Mouse (Mus musculus): ENCODE measurements at regions not wholly inside any gene's neighbourhood (a gene's known extent, or its start where the extent isn't known, plus 50 kb on each side); places are given as distances from the start of the nearest gene placed in this dataset.
"Not testable (repeated sequence)": the region's sequence is repeated elsewhere in the genome, so short reads cannot be mapped to it uniquely, and the experiment has no call there.

DNA sequence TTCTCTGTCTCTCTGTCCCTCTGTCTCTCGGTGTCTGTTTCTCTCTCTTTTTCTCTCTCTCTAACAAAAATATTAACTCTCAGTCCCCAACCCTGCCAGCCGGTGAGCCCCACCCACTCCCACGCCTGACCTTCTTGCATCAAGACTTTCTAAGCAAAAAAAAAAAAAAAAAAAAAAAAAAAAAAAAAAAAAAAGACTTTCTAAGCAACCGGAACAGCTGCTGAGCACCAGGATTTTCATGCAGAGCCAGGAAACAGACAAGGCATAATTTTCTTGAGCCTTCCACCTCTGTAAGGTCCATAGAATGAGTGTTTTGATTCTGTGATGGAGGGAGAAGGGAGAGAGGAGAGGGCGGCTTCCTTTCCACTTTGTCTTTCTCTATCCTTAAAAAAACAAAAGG is 128.0 kb downstream of the Gm5426 start:
- H3K9ac ChIP-seq (replicated peaks; ENCODE audit: low read length), result no peak overlapping the region
- ATAC-seq (ENCODE audit: low FRiP score, low TSS enrichment), result peak; percentile 39; the same call in 1 of the 2 replicates
- no peak overlapping the region for H3K4me3 ChIP-seq (ENCODE audit: low read length)
- peaks cover 29% of the 10 kb centered on the region for H3K4me1 ChIP-seq (ENCODE audit: insufficient read depth, low read length)
- no peaks in the 10 kb centered on the region for H3K27me3 ChIP-seq (ENCODE audit: insufficient read depth, low read length)
- 10% methylated on average over 5 of the region's 5 CpGs for whole genome bisulfite sequencing
- H3K36me3 ChIP-seq (ENCODE audit: insufficient read depth, low read length), result no peaks in the 10 kb centered on the region
- peak overlapping the region; percentile 27; the same call in 1 of the 2 replicates for H3K27ac ChIP-seq (ENCODE audit: low read length)
- H3K9me3 ChIP-seq (ENCODE audit: low read length), result no peaks in the 10 kb centered on the region
- no peak overlapping the region for H3K4me2 ChIP-seq (replicated peaks; ENCODE audit: low read depth, low read length)

GRCm38 (mm10) chr10:96264866-96265265 is 128.5 kb downstream of the Gm5426 start:
- H3K4me2 ChIP-seq (replicated peaks; ENCODE audit: low read depth, low read length), result no peak overlapping the region
- ATAC-seq (ENCODE audit: low FRiP score, low TSS enrichment), result peak; percentile 76; the same call in 1 of the 2 replicates
- no peak overlapping the region for H3K4me3 ChIP-seq (ENCODE audit: low read length)

GRCm38 (mm10) chr10:96266100-96266735 is 129.8 kb downstream of the Gm5426 start:
- Histone ChIP-seq H3K36me3 (ENCODE audit: insufficient read depth, low read length) (no peaks in the 10 kb centered on the region), H3K27ac (ENCODE audit: low read length) (no peak overlapping the region), H3K27me3 (ENCODE audit: insufficient read depth, low read length) (no peaks in the 10 kb centered on the region), H3K4me2 (replicated peaks; ENCODE audit: low read depth, low read length) (no peak overlapping the region), H3K4me3 (ENCODE audit: low read length) (no peak overlapping the region), H3K9ac (replicated peaks; ENCODE audit: low read length) (no peak overlapping the region), H3K4me1 (ENCODE audit: insufficient read depth, low read length) (peaks cover 29% of the 10 kb centered on the region), H3K9me3 (ENCODE audit: low read length) (no peaks in the 10 kb centered on the region)
- ATAC-seq (ENCODE audit: low FRiP score, low TSS enrichment), result no peak
- WGBS, result 74% methylated on average over 9 of the region's 9 CpGs

More at GRCm38 (mm10) chr10:96264866-96265265, 128.5 kb downstream of the Gm5426 start:
- peak overlapping the region; percentile 27 for H3K27ac ChIP-seq (ENCODE audit: low read length)
- 55% methylated on average over 4 of the region's 4 CpGs for WGBS
- no peak overlapping the region for H3K9ac ChIP-seq (replicated peaks; ENCODE audit: low read length)
- no peaks in the 10 kb centered on the region for H3K9me3 ChIP-seq (ENCODE audit: low read length)
- no peaks in the 10 kb centered on the region for H3K27me3 ChIP-seq (ENCODE audit: insufficient read depth, low read length)
- peaks cover 29% of the 10 kb centered on the region for H3K4me1 ChIP-seq (ENCODE audit: insufficient read depth, low read length)
- no peaks in the 10 kb centered on the region for H3K36me3 ChIP-seq (ENCODE audit: insufficient read depth, low read length)

DNA sequence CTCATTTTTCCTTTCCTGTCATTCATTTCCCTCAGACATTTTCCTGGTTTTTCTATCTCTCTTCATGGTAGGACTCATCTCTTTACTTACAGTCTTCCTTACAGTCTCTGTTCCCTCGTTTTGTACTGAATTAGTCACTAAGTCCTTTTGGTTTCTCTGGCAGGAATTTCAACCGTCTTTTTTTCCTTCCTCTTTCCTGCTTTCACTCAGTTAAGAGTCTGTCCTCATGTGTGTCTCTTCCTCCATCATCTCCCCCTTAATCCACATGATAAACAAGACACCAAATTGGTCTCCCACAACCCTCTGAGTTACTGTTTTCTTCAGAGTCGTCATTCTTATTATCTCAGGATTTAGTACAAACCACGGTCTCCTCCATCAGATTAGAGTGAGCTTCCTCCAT is 131.2 kb downstream of the Gm5426 start:
- no peak overlapping the region for H3K9ac ChIP-seq (replicated peaks; ENCODE audit: low read length)
- no peak overlapping the region for H3K27ac ChIP-seq (ENCODE audit: low read length)
- H3K36me3 ChIP-seq (ENCODE audit: insufficient read depth, low read length), result no peaks in the 10 kb centered on the region
- H3K4me1 ChIP-seq (ENCODE audit: insufficient read depth, low read length), result peaks cover 27% of the 10 kb centered on the region
- 85% methylated on average over 4 of the region's 4 CpGs for WGBS
- H3K4me3 ChIP-seq (ENCODE audit: low read length), result no peak overlapping the region
- ATAC-seq (ENCODE audit: low FRiP score, low TSS enrichment), result no peak
- no peaks in the 10 kb centered on the region for H3K9me3 ChIP-seq (ENCODE audit: low read length)
- H3K27me3 ChIP-seq (ENCODE audit: insufficient read depth, low read length), result no peaks in the 10 kb centered on the region
- H3K4me2 ChIP-seq (replicated peaks; ENCODE audit: low read depth, low read length), result no peak overlapping the region

GRCm38 (mm10) chr10:96273607-96274365 is 137.4 kb downstream of the Gm5426 start:
- Histone ChIP-seq H3K9me3 (ENCODE audit: low read length) (no peaks in the 10 kb centered on the region), H3K27me3 (ENCODE audit: insufficient read depth, low read length) (no peaks in the 10 kb centered on the region), H3K4me2 (replicated peaks; ENCODE audit: low read depth, low read length) (no peak overlapping the region), H3K4me3 (ENCODE audit: low read length) (no peak overlapping the region), H3K4me1 (ENCODE audit: insufficient read depth, low read length) (no peaks in the 10 kb centered on the region), H3K36me3 (ENCODE audit: insufficient read depth, low read length) (no peaks in the 10 kb centered on the region), H3K9ac (replicated peaks; ENCODE audit: low read length) (no peak overlapping the region), H3K27ac (ENCODE audit: low read length) (no peak overlapping the region)
- WGBS, result 78% methylated on average over 7 of the region's 7 CpGs
- no peak for ATAC-seq (ENCODE audit: low FRiP score, low TSS enrichment)

GRCm38 (mm10) chr10:96280149-96280548 is 143.7 kb downstream of the Gm5426 start:
- H3K9ac ChIP-seq (replicated peaks; ENCODE audit: low read length), result no peak overlapping the region
- no peak overlapping the region for H3K27ac ChIP-seq (ENCODE audit: low read length)
- H3K4me1 ChIP-seq (ENCODE audit: insufficient read depth, low read length), result no peaks in the 10 kb centered on the region
- H3K36me3 ChIP-seq (ENCODE audit: insufficient read depth, low read length), result no peaks in the 10 kb centered on the region
- H3K27me3 ChIP-seq (ENCODE audit: insufficient read depth, low read length), result no peaks in the 10 kb centered on the region
- no peak overlapping the region for H3K4me2 ChIP-seq (replicated peaks; ENCODE audit: low read depth, low read length)
- H3K4me3 ChIP-seq (ENCODE audit: low read length), result no peak overlapping the region
- no peak for ATAC-seq (ENCODE audit: low FRiP score, low TSS enrichment)
- H3K9me3 ChIP-seq (ENCODE audit: low read length), result no peaks in the 10 kb centered on the region
- WGBS, result 90% methylated on average over 6 of the region's 6 CpGs

DNA sequence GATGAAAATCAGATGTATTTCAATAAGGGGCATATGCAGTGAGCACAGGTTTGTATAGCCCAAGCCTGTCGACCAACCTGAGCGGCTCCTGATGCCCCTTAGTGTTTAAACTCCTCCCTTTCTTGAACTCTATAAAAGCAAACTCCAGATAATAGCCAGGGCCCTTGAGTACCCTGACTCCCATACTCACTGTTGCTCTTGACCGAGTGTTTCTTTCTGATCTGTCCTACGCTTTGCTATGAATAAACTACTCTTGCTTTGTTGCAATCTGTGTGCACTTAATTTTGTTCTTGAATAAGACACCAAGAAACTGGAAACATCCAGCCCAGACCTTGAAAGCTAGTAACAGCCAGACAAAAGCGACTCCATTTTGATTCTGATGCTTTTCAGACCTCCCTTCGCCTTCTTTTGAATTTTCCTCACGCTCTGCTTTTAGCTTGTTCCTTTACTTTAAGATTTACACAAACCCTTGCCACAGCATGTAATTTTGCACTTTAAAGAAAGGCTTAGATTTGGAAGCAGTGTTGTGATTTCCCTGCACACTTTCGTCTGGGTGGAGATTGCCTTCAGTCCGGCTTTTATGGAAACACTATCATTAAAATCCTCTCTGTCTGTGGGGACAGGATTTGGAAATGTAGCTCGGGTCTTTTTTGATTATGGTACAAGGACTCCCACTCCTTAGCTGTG is 149.1 kb downstream of the Gm5426 start:
- Histone ChIP-seq H3K9ac (replicated peaks; ENCODE audit: low read length) (no peak overlapping the region), H3K36me3 (ENCODE audit: insufficient read depth, low read length) (no peaks in the 10 kb centered on the region), H3K9me3 (ENCODE audit: low read length) (no peaks in the 10 kb centered on the region), H3K27ac (ENCODE audit: low read length) (no peak overlapping the region), H3K27me3 (ENCODE audit: insufficient read depth, low read length) (no peaks in the 10 kb centered on the region), H3K4me1 (ENCODE audit: insufficient read depth, low read length) (no peaks in the 10 kb centered on the region), H3K4me3 (ENCODE audit: low read length) (no peak overlapping the region), H3K4me2 (replicated peaks; ENCODE audit: low read depth, low read length) (no peak overlapping the region)
- WGBS, result 80% methylated on average over 10 of the region's 10 CpGs
- no peak for ATAC-seq (ENCODE audit: low FRiP score, low TSS enrichment)

DNA sequence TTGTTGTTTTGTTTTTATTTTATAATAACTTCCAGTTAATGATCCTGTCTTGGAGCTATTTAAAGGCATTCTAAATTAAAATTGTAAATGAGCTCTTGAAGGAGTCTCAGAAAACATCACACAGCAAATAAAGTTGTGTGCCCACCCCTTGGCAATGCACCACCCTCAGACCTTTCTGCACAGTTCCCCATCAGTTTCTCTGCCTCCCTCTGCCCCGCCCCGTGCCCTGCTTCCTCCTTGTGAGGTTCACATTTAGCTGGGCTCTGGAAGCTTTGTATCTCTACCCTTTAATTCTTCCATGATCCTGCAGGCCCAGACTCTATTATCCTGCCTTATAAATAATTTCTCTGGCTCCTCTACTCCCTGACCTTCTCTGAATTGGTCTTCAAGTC is 149.7 kb downstream of the Gm5426 start:
- 84% methylated on average over 2 of the region's 2 CpGs for WGBS
- Histone ChIP-seq H3K27ac (ENCODE audit: low read length) (no peak overlapping the region), H3K9ac (replicated peaks; ENCODE audit: low read length) (no peak overlapping the region), H3K36me3 (ENCODE audit: insufficient read depth, low read length) (no peaks in the 10 kb centered on the region), H3K4me2 (replicated peaks; ENCODE audit: low read depth, low read length) (no peak overlapping the region), H3K4me3 (ENCODE audit: low read length) (no peak overlapping the region), H3K27me3 (ENCODE audit: insufficient read depth, low read length) (no peaks in the 10 kb centered on the region), H3K4me1 (ENCODE audit: insufficient read depth, low read length) (no peaks in the 10 kb centered on the region), H3K9me3 (ENCODE audit: low read length) (no peaks in the 10 kb centered on the region)
- ATAC-seq (ENCODE audit: low FRiP score, low TSS enrichment), result no peak

DNA sequence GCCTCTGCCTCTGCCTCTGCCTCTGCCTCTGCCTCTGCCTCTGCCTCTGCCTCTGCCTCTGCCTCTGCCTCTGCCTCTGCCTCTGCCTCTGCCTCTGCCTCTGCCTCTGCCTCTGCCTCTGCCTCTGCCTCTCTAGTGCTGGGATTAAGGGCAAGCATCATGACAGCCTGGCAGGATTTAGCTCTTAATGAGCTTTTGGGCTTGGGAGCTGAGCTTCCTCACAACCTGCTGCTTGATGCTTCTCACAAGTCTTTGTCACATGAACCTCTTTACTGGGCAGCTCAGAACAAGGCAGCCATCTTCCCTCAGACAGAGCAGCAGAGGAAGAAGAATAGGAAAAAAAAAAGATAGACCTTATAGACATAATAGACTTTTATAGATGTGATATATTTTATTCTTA is 152.6 kb downstream of the Gm5426 start:
- not testable (repeated sequence) for H3K4me3 ChIP-seq (ENCODE audit: low read length); H3K4me2 ChIP-seq (replicated peaks; ENCODE audit: low read depth, low read length); H3K27ac ChIP-seq (ENCODE audit: low read length); H3K4me1 ChIP-seq (ENCODE audit: insufficient read depth, low read length); H3K9me3 ChIP-seq (ENCODE audit: low read length); ATAC-seq (ENCODE audit: low FRiP score, low TSS enrichment); H3K27me3 ChIP-seq (ENCODE audit: insufficient read depth, low read length); H3K36me3 ChIP-seq (ENCODE audit: insufficient read depth, low read length); H3K9ac ChIP-seq (replicated peaks; ENCODE audit: low read length)

GRCm38 (mm10) chr10:96293622-96294021 is 157.2 kb downstream of the Gm5426 start:
- Histone ChIP-seq H3K36me3 (ENCODE audit: insufficient read depth, low read length) (no peaks in the 10 kb centered on the region), H3K4me1 (ENCODE audit: insufficient read depth, low read length) (0 out of 2 replicates have a peak, but pooled peaks cover 3% of the 10 kb centered on the region), H3K4me3 (ENCODE audit: low read length) (no peak overlapping the region), H3K27ac (ENCODE audit: low read length) (no peak overlapping the region), H3K27me3 (ENCODE audit: insufficient read depth, low read length) (no peaks in the 10 kb centered on the region), H3K9me3 (ENCODE audit: low read length) (no peaks in the 10 kb centered on the region), H3K9ac (replicated peaks; ENCODE audit: low read length) (no peak overlapping the region), H3K4me2 (replicated peaks; ENCODE audit: low read depth, low read length) (no peak overlapping the region)
- 63% methylated on average over 7 of the region's 7 CpGs for WGBS
- ATAC-seq (ENCODE audit: low FRiP score, low TSS enrichment), result no peak
